Mouse (Mus musculus): ENCODE results near the gene Pelp1. TPM values are rescaled to one million over a fixed set of nuclear protein-coding genes. Genes with fewer than 3 reads are reported as not detected.
A peak's percentile ranks its signal among the peaks of the same experiment; 100 is the strongest.
"Not testable (repeated sequence)": the region's sequence is repeated elsewhere in the genome, so short reads cannot be mapped to it uniquely, and the experiment has no call there.

Pelp1 gene
- polyA plus RNA-seq, 1 experiment from 2014 or later: 33.4 TPM

DNA sequence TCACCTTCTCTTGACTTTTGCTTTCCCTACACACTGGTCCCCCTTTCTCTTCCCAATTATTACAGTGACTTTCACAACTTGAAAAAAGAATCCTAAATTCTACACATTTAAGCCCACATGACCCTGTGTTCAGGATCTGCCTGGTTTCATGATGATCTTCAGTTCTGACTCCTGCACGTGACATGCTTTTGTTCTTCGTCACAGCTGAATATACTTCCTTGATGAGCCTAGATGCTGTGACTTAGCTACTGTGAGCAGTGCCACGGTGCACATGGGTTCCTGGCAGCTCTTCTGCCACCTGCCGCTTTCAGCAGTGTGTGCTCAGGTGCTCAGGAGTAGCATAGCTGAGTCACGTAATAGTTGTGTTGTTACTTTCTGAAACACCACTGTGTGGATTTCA lies 2.8 kb upstream of the Pelp1 start:
- H3K27me3 ChIP-seq: no peaks in the 10 kb centered on the region
- no peaks in the 10 kb centered on the region for H3K9me3 ChIP-seq
- H3K36me3 ChIP-seq: no peaks in the 10 kb centered on the region
- H3K4me2 ChIP-seq (replicated peaks): no peak overlapping the region
- no peak for ATAC-seq (replicated peaks)
- H3K4me1 ChIP-seq: peaks cover 24% of the 10 kb centered on the region
- no peak overlapping the region for H3K4me3 ChIP-seq
- H3K9ac ChIP-seq (replicated peaks): no peak overlapping the region
- 74% methylated on average over 5 of the region's 5 CpGs for WGBS
- no peak overlapping the region for H3K27ac ChIP-seq (replicated peaks)

DNA sequence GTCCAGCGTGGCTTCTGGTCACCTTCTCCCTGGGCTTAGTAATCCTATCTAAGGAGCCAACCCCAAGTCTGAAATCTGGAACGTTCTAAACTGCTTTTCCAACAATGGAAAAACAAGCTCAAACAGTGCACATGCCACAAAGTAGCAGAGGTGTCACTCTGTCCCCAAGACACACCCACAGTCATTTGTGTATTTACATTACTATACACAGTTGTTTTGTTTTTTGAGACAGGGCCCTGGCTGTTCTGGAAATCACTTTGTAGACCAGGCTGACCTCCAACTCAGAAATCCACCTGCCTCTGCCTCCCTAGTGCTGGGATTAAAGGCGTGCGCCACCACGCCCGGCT lies 439 bp upstream of the Pelp1 start:
- WGBS: 60% methylated on average over 6 of the region's 6 CpGs
- Histone ChIP-seq H3K4me2 (replicated peaks) (peak overlapping the region; percentile 91), H3K27ac (replicated peaks) (peak overlapping the region; percentile 82), H3K9ac (replicated peaks) (peak overlapping the region; percentile 98), H3K4me1 (peaks cover 31% of the 10 kb centered on the region), H3K9me3 (no peaks in the 10 kb centered on the region), H3K36me3 (peaks cover 4% of the 10 kb centered on the region), H3K27me3 (no peaks in the 10 kb centered on the region), H3K4me3 (peak overlapping the region; percentile 95)
- no peak for ATAC-seq (replicated peaks)

DNA sequence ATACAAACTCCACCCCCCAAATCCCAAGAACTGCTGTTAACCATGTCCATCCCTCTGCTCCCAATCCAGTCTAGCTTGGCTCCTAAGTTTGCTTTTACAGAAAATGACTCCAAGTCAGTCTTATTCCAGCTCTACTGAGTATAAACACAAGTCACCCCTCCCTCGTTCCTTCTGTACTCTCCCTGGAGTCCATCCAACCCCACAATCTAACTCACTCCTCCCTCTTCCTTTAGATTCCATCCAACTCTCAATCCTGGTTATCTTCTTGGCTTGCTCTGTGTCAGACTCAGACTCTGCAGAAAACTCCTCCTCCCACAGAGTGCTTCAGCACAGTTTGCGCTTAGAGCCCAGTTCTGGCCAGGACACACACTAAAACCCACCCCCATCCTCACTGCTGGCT lies 6.2 kb downstream of the Pelp1 start:
- Histone ChIP-seq H3K27me3 (no peaks in the 10 kb centered on the region), H3K9me3 (no peaks in the 10 kb centered on the region), H3K27ac (replicated peaks) (no peak overlapping the region), H3K4me1 (peaks cover 17% of the 10 kb centered on the region), H3K36me3 (peaks cover 43% of the 10 kb centered on the region), H3K9ac (replicated peaks) (no peak overlapping the region), H3K4me2 (replicated peaks) (no peak overlapping the region), H3K4me3 (no peak overlapping the region)
- no peak for ATAC-seq (replicated peaks)
- WGBS: 79% methylated on average over 2 of the region's 2 CpGs

- Histone ChIP-seq H3K36me3 (peaks cover 35% of the 10 kb centered on the region), H3K27me3 (no peaks in the 10 kb centered on the region), H3K4me3 (no peak overlapping the region), H3K4me2 (replicated peaks) (no peak overlapping the region), H3K9me3 (no peaks in the 10 kb centered on the region), H3K4me1 (no peaks in the 10 kb centered on the region), H3K9ac (replicated peaks) (no peak overlapping the region), H3K27ac (replicated peaks) (no peak overlapping the region)
- no peak for ATAC-seq (replicated peaks)
- 81% methylated on average over 5 of the region's 5 CpGs for WGBS
These were observed 20.4 kb downstream of the Pelp1 start for GRCm38 (mm10) chr11:70389421-70389820.

DNA sequence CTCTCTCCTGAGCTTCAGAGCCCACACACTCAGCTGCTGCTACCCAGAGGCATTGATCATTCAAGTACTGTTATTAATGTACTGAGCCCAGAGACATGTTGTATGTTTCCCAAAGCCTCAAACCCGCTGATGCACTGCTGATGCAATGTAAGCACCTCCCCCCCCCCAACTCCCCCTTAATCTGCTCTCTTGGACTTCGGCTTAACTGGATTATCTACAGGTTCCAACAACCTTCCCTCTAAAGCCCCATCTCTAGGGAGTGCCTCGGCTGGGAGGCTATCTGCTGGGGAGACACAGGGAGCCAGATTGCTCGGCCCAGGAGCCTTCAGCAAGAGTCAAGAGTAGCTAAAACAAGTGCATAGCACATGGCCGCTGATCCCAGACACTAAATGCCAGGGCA lies 22.4 kb downstream of the Pelp1 start:
- H3K36me3 ChIP-seq: peaks cover 18% of the 10 kb centered on the region
- ATAC-seq (replicated peaks): no peak

DNA sequence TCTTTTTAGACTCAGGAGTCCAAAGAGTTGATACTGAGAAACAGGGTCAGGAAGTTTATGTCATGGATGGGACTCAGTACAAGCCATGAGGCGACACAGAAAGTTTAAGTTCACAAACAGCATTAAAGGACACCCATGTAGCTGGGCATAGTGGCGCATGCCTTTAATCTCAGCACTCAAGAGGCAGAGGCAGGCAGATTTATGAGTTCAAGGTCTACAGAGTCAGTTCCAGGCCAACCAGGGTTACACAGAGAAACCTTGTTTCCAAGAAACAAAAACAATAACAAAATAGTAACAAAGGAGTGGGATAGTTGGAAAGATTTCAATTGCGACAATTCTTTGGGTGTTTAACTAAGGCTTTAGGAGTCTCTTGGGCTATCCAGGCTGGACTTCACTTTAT lies 25.7 kb downstream of the Pelp1 start:
- Histone ChIP-seq H3K4me3 (no peak overlapping the region), H3K9me3 (no peaks in the 10 kb centered on the region), H3K27ac (replicated peaks) (no peak overlapping the region), H3K27me3 (no peaks in the 10 kb centered on the region), H3K36me3 (0 out of 2 replicates have a peak, but pooled peaks cover 4% of the 10 kb centered on the region), H3K4me2 (replicated peaks) (no peak overlapping the region), H3K9ac (replicated peaks) (no peak overlapping the region), H3K4me1 (no peaks in the 10 kb centered on the region)
- WGBS: 92% methylated on average over 3 of the region's 3 CpGs
- no peak for ATAC-seq (replicated peaks)

More for the DNA sequence above, 22.4 kb downstream of the Pelp1 start:
- WGBS: 79% methylated on average over 5 of the region's 5 CpGs
- H3K4me2 ChIP-seq (replicated peaks): no peak overlapping the region
- H3K9me3 ChIP-seq: no peaks in the 10 kb centered on the region
- no peak overlapping the region for H3K27ac ChIP-seq (replicated peaks)
- no peaks in the 10 kb centered on the region for H3K4me1 ChIP-seq
- H3K9ac ChIP-seq (replicated peaks): no peak overlapping the region
- H3K27me3 ChIP-seq: no peaks in the 10 kb centered on the region
- H3K4me3 ChIP-seq: no peak overlapping the region

- Histone ChIP-seq H3K4me3 (no peak overlapping the region), H3K9me3 (no peaks in the 10 kb centered on the region), H3K4me2 (replicated peaks) (no peak overlapping the region), H3K27me3 (no peaks in the 10 kb centered on the region), H3K4me1 (no peaks in the 10 kb centered on the region), H3K27ac (replicated peaks) (no peak overlapping the region), H3K9ac (replicated peaks) (no peak overlapping the region), H3K36me3 (0 out of 2 replicates have a peak, but pooled peaks cover 4% of the 10 kb centered on the region)
- ATAC-seq (replicated peaks): no peak
- WGBS: 85% methylated on average over 2 of the region's 2 CpGs
These were observed 28.5 kb downstream of the Pelp1 start for GRCm38 (mm10) chr11:70381330-70381729.

- ATAC-seq (replicated peaks): no peak
- H3K4me1 ChIP-seq: no peaks in the 10 kb centered on the region
- H3K27ac ChIP-seq (replicated peaks): no peak overlapping the region
- H3K36me3 ChIP-seq: 0 out of 2 replicates have a peak, but pooled peaks cover 3% of the 10 kb centered on the region
- H3K4me3 ChIP-seq: no peak overlapping the region
- H3K9me3 ChIP-seq: no peaks in the 10 kb centered on the region
- H3K27me3 ChIP-seq: no peaks in the 10 kb centered on the region
- H3K4me2 ChIP-seq (replicated peaks): no peak overlapping the region
- no peak overlapping the region for H3K9ac ChIP-seq (replicated peaks)
- WGBS: 93% methylated on average over 1 of the region's 1 CpGs
These were observed 29.3 kb downstream of the Pelp1 start for GRCm38 (mm10) chr11:70380478-70381005.

DNA sequence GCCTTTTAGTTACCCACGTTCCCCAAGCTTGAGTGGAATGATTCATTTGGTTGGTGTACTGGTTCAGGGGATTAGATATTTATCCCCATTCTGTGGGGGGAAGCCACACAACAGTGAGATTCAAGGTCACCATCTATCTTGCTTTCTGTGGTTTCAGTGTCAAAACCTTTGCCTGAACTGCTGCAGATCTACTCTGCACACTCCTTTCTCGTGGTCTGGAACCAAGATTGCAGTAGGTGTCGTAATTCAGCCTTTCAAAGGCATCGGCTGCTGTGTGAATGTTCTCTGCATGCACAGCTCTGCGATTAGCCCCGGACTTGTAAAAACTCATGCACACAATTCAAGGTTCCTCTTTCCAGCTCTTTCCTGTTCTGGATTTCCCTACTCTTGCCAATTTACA lies 33.8 kb downstream of the Pelp1 start:
- Histone ChIP-seq H3K36me3 (no peaks in the 10 kb centered on the region), H3K4me3 (no peak overlapping the region), H3K9ac (replicated peaks) (no peak overlapping the region), H3K9me3 (no peaks in the 10 kb centered on the region), H3K4me2 (replicated peaks) (no peak overlapping the region), H3K27ac (replicated peaks) (no peak overlapping the region), H3K27me3 (no peaks in the 10 kb centered on the region), H3K4me1 (no peaks in the 10 kb centered on the region)
- 87% methylated on average over 6 of the region's 6 CpGs for WGBS
- no peak for ATAC-seq (replicated peaks)

GRCm38 (mm10) chr11:70374302-70374701 lies 35.5 kb downstream of the Pelp1 start:
- no peaks in the 10 kb centered on the region for H3K9me3 ChIP-seq
- H3K4me2 ChIP-seq (replicated peaks): no peak overlapping the region
- no peaks in the 10 kb centered on the region for H3K27me3 ChIP-seq
- H3K9ac ChIP-seq (replicated peaks): no peak overlapping the region
- ATAC-seq (replicated peaks): no peak
- H3K4me3 ChIP-seq: no peak overlapping the region
- no peaks in the 10 kb centered on the region for H3K36me3 ChIP-seq
- no peak overlapping the region for H3K27ac ChIP-seq (replicated peaks)
- WGBS: 80% methylated on average over 3 of the region's 3 CpGs
- no peaks in the 10 kb centered on the region for H3K4me1 ChIP-seq

- WGBS: 87% methylated on average over 7 of the region's 7 CpGs
- Histone ChIP-seq H3K9me3 (no peaks in the 10 kb centered on the region), H3K27ac (replicated peaks) (no peak overlapping the region), H3K4me1 (no peaks in the 10 kb centered on the region), H3K27me3 (no peaks in the 10 kb centered on the region), H3K9ac (replicated peaks) (no peak overlapping the region), H3K4me3 (no peak overlapping the region), H3K36me3 (no peaks in the 10 kb centered on the region), H3K4me2 (replicated peaks) (no peak overlapping the region)
- ATAC-seq (replicated peaks): no peak
These were observed 36.8 kb downstream of the Pelp1 start for GRCm38 (mm10) chr11:70372849-70373557.

DNA sequence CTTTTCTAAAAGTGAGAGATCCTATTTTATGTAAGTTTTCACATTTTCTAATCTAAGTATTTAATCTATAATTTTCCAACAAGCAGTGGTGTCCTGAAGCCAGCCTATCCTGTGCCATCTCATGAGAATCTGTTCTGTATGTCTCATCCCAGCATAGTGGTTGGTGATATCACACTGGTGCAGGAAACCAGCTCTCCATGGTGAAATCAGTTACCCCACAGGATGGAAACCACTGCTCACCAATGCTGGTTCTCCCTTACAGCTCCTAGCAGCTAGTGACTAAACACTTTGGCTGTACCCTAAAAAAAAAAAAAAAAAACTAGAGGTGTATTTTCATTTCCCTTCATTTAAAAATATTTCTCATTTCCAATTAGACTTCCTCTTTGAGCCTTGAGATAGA lies 37.4 kb downstream of the Pelp1 start:
- Histone ChIP-seq H3K4me1 (no peaks in the 10 kb centered on the region), H3K27ac (replicated peaks) (no peak overlapping the region), H3K36me3 (no peaks in the 10 kb centered on the region), H3K9ac (replicated peaks) (no peak overlapping the region), H3K27me3 (no peaks in the 10 kb centered on the region), H3K9me3 (no peaks in the 10 kb centered on the region), H3K4me3 (no peak overlapping the region), H3K4me2 (replicated peaks) (no peak overlapping the region)
- ATAC-seq (replicated peaks): no peak

DNA sequence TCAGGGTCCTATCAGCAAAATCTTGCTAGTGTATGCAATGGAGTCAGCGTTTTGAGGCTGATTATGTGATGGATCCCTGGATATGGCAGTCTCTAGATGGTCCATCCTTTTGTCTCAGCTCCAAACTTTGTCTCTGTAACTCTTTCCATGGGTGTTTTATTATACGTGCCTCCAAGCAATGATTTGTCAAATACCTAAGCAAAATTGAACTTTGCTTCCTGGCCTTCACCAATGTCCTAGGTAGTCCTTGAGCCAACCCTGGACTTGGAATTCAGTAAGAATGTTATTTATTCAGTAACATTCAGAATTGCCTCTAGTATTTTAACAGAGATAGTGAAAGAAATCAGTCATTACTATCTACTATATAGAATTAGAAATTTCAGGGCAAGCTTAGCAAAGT lies 41.2 kb downstream of the Pelp1 start:
- H3K27me3 ChIP-seq; H3K27ac ChIP-seq (replicated peaks); ATAC-seq (replicated peaks); H3K4me1 ChIP-seq; H3K4me2 ChIP-seq (replicated peaks); H3K9ac ChIP-seq (replicated peaks); H3K4me3 ChIP-seq; H3K36me3 ChIP-seq; H3K9me3 ChIP-seq: not testable (repeated sequence)
- 68% methylated on average over 2 of the region's 2 CpGs for WGBS
